Mouse (Mus musculus) heart, postnatal 0 days (tissue): ENCODE measurements around the gene Il4.

Experiments
- CTCF ChIP-seq: IDR thresholded peaks from 2 replicates; pipeline ENCODE4 v1.5.1; 2016; ENCODE audit warnings: antibody characterized with exemption, control low read depth, low read depth
- EP300 ChIP-seq: IDR thresholded peaks from 2 replicates; pipeline ENCODE4 v1.6.1; 2016; ENCODE audit warnings: antibody characterized with exemption, low read depth

DNA sequence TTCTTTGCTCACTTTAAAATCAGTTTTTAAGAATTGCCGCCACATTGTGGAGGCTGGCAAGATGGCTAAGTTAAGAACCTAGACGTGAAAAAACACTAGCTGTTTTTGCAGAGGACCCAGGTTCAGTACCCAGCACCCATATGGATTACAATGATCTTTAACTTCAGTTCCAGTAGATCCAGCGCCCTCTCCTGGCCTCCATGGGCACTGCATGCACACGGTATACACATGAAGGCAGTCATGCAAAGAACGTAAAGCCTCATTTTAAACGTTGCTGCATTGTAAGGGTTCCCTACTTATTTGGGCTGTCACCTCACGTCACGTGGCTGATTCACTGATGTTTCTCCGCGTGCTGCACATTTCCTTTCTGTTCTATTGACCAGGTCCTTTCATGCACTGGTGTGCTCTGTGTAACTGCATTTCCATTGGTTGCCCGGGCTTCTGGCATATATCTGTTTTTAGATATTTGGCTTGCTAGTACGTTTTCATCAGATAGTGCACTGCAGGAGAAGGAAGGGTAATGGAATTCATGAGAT lies 24.3 kb upstream of the Il4 start:
- TF ChIP-seq CTCF (no peak), EP300 (no peak)
